Mouse (Mus musculus) A20 (cell line): ENCODE measurements at regions not wholly inside any gene's neighbourhood (a gene's known extent, or its start where the extent isn't known, plus 50 kb on each side); places are given as distances from the start of the nearest gene placed in this dataset.

Source experiments
- DNase-seq: peaks from one replicate; pipeline ENCODE4 v3.0.0-alpha.2; 2011; ENCODE audit warnings: low read depth, low spot score

- DNase-seq = no peak
These were observed 206.2 kb downstream of the Rnd3 start for GRCm38 (mm10) chr2:50942741-50943140.

- no peak for DNase-seq
These were observed 216.0 kb downstream of the Rnd3 start for GRCm38 (mm10) chr2:50932936-50933335.

DNA sequence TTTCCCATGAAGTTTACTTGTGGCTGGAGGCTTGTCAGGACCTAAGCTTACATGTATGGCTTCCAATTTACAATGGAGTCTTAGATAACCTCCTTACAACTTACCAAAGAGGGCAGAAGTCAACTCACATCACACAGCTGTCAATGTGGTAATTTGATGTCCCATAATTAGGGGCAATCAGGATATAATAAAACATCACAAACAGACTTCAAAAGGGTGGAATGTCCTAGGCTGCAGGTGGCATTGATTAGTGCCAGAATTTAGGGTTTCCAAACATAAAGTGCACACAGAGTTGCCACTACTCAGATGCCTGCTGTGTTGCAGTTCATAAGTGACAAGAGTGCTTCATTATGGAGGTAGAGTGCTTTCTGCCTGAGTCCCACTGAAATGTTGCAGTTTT lies 227.9 kb downstream of the Rnd3 start:
- DNase-seq = no peak

DNA sequence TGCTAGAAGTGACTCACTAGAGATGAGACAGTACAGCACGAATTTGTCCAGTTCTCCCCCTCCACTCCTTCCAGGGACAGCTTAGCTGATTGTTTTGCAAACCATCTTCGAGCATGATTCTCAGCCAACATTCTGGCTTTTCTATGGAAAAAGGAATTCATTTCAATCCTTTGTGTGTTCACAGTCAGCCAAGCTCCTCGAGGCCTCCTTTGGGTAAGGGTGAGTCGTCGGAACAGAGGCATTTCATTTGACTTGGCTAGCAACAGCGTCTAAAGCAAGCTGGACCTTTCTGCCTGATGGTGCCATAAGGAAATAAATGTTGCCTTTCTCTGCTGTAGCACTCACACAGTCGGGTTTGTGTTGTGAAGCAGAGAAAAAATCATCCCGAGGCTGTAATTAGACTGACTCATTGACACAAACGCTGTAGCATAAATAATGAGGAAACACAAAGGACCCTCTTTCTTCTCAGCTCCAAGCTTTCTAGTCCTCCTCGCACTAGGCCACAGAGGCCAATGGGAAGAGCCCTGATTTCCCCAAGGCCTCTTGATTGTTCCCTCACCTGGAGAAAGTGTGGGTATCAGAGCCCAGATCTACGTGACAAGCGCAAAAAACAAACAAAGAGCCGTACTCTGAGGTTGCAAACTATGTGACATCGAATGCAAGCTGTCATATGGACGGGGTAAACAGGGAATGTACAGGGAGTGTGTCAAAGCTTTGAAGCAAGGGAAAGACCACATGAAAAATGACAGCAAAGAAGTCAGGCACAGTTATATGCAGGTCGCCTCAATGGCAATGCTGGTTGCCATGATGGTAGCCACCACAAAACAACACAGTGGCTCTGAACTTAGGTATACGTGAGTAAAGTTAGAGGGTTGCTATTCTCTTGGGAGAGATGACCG lies 232.3 kb downstream of the Rnd3 start:
- no peak for DNase-seq

- no peak for DNase-seq
These were observed 233.8 kb downstream of the Rnd3 start for GRCm38 (mm10) chr2:50915149-50915548.

DNA sequence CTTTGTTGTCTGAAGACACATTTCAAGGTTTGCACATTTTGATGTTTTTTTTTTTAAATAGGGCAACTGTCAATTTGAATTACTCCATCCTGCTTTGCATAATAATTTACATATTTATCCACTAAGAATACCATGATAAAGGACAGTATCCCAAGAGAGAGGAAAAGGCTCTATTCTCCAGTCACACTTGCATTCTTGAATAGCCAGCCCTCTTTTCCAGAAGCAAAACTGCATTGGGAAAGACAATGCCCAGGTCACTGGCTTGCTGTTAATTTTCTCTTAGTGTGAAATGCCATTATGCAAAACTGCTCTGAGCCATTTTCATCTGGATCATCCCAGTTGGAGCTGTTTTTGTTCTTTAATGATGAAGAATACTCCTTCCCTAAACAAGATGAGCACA lies 234.7 kb downstream of the Rnd3 start:
- no peak for DNase-seq

DNA sequence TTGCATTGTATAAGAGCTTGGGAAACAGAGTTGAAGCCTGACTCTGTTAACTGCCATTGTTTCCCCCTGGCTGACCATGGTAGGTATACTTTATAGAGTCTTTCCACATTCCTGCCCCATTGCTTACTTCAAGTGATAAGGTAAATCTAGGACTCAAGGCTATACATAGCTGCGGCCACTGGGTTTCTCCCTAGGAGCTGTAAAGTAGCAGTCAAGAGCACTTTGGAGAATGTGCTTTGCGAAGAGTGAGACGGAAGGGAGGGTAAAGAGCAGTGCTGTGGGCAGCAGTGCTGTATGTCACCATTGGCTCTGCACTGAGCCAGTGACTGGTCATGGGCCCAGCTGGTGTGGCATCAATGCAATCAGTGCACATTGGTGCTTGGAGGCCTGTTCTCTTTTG lies 240.1 kb downstream of the Rnd3 start:
- DNase-seq = no peak

GRCm38 (mm10) chr2:50902701-50903100 lies 246.2 kb downstream of the Rnd3 start:
- no peak for DNase-seq

DNA sequence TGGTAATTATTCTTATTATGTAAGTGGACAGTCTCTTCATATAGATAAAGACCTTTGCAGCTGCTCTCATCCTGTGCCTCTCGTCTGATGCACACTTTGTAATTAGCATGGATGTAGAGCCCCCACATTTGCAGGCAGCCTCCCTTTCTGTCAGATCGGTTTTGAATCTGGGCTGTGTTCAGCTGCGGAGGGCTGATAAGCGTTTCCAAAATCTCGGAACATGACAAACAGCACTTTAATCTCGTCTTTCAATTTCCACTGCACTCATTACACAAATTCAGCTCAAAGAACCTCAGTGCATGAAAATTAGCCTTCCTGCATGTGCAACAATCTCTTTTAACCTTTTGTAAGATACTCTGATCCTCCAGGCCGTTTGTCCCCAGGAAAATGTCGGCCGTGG lies 246.7 kb downstream of the Rnd3 start:
- DNase-seq = no peak

GRCm38 (mm10) chr2:50888992-50889391 lies 259.9 kb downstream of the Rnd3 start:
- no peak for DNase-seq

DNA sequence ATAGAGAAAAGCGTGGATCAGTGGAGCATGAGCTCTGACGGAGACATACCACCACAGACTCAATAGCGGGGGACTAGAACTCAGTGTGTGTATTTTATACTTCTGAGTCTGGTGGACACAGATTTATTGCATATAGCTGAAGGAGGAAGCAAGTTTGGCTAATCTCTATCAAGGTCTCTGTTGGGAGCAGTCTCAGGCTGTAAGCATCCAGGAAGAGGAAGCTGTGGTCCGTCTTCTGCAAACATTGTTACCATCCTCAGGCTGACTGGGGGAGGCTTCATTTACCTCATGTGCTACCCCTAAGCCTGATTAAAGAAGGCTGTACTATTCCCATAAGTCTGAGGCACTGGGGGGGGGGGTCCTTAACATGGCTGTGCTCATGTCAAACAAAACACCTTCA lies 261.0 kb downstream of the Rnd3 start:
- no peak for DNase-seq

GRCm38 (mm10) chr2:50885924-50886315 lies 263.0 kb downstream of the Rnd3 start:
- DNase-seq = no peak

DNA sequence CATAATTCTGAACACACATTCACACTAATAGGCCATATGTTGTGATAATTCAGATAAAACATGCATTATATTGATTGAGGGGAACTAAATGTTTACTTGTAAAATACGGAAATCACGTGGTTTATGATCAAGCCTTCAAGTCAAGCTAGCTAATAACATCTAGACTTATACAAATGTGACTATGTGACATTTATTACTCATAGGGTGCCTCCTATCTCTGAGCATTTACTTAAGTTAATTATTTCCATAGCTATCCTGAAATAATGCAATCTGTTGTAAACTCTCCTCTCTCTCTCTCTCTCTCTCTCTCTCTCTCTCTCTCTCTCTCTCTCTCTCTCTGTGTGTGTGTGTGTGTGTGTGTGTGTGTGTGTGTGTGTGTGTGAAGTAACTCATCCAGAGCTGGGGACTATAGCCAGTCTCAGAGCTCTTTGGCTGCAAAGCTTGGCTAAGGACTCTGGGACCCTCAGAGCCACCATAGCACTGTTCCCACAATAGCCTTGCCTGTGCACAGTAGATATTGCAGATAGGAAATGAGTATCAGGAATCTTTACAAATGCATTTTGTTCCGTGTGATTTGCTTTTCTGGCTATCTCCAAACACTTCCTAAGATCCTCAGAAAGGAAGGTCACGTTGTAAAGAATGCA lies 263.5 kb downstream of the Rnd3 start:
- DNase-seq = no peak

DNA sequence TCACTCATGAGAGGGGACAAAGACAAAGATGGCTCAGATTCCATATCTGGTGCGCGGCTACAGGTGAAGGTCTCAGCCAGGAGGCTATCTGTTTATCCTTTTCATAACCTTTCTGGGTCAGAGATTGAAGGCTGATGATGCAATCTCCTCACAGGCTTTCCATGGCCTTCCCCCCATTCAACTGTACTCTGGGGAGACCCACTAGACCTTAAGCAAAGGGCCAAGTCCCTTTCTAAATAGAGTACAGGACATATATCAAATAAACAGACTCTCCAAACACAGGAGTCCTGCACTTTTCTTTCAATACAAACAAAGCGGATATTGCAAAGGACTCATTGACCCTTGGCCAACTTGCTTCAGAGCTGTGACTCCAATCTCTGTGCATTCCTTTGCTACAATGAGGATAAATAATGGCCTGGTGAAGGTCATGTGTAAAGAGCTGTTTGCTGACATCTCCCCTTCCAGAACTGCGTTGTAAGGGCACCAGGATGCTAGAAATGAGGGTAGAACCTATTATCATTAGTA lies 267.3 kb downstream of the Rnd3 start:
- no peak for DNase-seq

GRCm38 (mm10) chr2:50880806-50881205 lies 268.1 kb downstream of the Rnd3 start:
- no peak for DNase-seq

DNA sequence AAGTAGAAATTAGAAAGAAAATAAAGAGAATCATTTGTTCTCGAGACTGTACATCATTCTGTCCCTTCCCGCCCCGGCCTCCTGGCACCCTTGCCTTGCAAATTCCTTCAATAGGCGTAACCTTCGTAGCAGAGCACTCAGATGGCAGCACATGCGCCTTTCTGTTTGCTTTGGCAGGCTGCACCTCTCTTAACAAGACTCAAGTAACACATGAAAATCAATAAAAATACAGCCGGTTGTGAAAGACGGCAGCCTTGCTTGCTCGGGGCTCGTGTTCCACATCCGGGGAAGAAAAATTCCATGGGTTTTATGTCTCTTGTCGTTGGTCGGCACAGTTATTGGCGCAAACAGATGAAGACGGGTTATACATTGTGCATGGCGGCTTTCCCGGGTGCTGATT lies 271.2 kb downstream of the Rnd3 start:
- DNase-seq = no peak

- no peak for DNase-seq
These were observed 273.8 kb downstream of the Rnd3 start for GRCm38 (mm10) chr2:50875072-50875471.

- DNase-seq = peak; percentile 34
These were observed 295.2 kb downstream of the Rnd3 start for GRCm38 (mm10) chr2:50853538-50854244.

GRCm38 (mm10) chr2:50852413-50852919 lies 296.4 kb downstream of the Rnd3 start:
- DNase-seq = no peak

- DNase-seq = no peak
These were observed 298.8 kb downstream of the Rnd3 start for GRCm38 (mm10) chr2:50850071-50850470.

DNA sequence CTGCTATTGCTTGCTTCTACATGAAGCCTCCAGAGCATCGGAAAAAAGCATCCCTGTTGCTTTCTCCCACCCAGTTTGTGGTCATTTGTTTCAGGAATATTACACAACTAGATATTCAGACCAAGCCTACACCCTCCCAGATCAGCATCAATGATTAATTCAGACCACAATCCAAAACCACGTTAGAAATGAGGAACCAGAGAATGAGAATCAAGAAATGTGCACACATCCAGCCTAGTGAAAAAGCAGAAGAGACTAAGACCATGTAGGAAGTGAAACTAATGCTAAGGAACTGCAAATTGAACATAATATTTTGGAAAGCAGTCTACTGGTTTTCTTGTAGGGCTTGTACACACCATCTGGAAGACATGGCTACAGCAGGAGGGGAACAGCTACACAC lies 307.0 kb downstream of the Rnd3 start:
- peak; percentile 84 for DNase-seq
